Mouse (Mus musculus): ENCODE measurements at regions not wholly inside any gene's neighbourhood (a gene's known extent, or its start where the extent isn't known, plus 50 kb on each side); places are given as distances from the start of the nearest gene placed in this dataset.

DNA sequence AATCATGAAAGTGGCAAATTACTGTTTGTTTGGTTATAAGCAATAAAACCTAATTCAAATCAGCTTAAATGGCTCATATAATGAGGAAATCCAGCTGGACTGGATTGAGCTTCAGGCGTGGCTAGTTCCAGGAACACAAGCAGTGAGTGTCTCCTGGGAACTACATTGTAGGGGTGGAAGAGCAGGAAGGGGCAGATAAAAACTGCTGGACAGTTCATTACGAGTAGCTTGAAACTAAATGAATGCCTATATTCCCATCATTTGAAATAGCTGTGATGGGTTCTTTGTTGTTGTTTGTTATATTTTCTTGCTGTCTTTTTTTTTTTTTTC, 327.9 kb upstream of the Pard3b start:
- TF ChIP-seq POLR2A (IDR thresholded peaks at IDR 0.05; ENCODE audit: extremely low read depth, insufficient read depth, low read length) = no peak
- TF ChIP-seq CTCF (IDR thresholded peaks at IDR 0.05; ENCODE audit: low read depth, low read length) = no peak

Data from liver, adult 2 months (tissue).